Mouse (Mus musculus) stomach, embryonic 15.5 days (tissue): ENCODE results near the gene Tln2. TPM values are rescaled to one million over a fixed set of nuclear protein-coding genes. Genes with fewer than 3 reads are reported as not detected.

Experiments
- ATAC-seq: fragments of 200-750 bp; cut with Nextera tagmentation; 2 replicates; pipeline ENCODE4 v1.8.0; 2017; ENCODE audit warnings: low read depth, moderate number of reproducible peaks, moderate TSS enrichment; ENCODE audit not compliant: insufficient read depth, low FRiP score
- H3K27ac ChIP-seq: fragments of 300-500 bp; sonication (generic); 2 replicates; pipeline ENCODE4 v1.5.1; 2015; ENCODE audit warnings: mild to moderate bottlenecking, inconsistent platforms
- H3K27me3 ChIP-seq: fragments of 300-500 bp; sonication (generic); replicated peaks from 2 replicates; pipeline ENCODE4 v1.6.1; 2015; ENCODE audit warnings: inconsistent platforms
- H3K36me3 ChIP-seq: fragments of 300-500 bp; sonication (generic); 2 replicates; pipeline ENCODE4 v1.6.1; 2015; ENCODE audit warnings: inconsistent platforms
- H3K4me1 ChIP-seq: fragments of 300-500 bp; sonication (generic); 2 replicates; pipeline ENCODE4 v1.6.1; 2015; ENCODE audit warnings: inconsistent platforms
- H3K4me2 ChIP-seq: fragments of 300-500 bp; sonication (generic); 2 replicates; pipeline ENCODE4 v1.6.1; 2015; ENCODE audit warnings: mild to moderate bottlenecking, inconsistent platforms
- H3K4me3 ChIP-seq: fragments of 300-500 bp; sonication (generic); replicated peaks from 2 replicates; pipeline ENCODE4 v1.5.1; 2015; ENCODE audit warnings: inconsistent platforms
- H3K9ac ChIP-seq: fragments of 300-500 bp; sonication (generic); 2 replicates; pipeline ENCODE4 v1.6.1; 2015; ENCODE audit warnings: inconsistent platforms
- H3K9me3 ChIP-seq: fragments of 300-500 bp; sonication (generic); 2 replicates; pipeline ENCODE4 v1.6.1; 2016; ENCODE audit warnings: inconsistent platforms
- WGBS: fragments of 180-500 bp; shearing (Covaris S2); methylation state at CpG from one replicate; pipeline ENCODE4 v1.1.7; 2015; 5-methylcytosine and 5-hydroxymethylcytosine counted together
- polyA plus RNA-seq: library from polyadenylated mRNA; unstranded; fragments of >200 nt; fragmentation: Nextera tagmentation; extraction: Ambion mirVana; gene quantifications from 2 replicates; pipeline ENCODE4 v1.2.1, GENCODE M21; 2015

Gene Tln2
- polyA plus RNA-seq, 1 experiment from 2014 or later: 32.6 TPM

GRCm38 (mm10) chr9:67331281-67331680 is 228.2 kb downstream of the Tln2 start:
- ATAC-seq: no peak
- Histone ChIP-seq H3K27ac (no peak overlapping the region), H3K9me3 (no peaks in the 10 kb centered on the region), H3K4me3 (no peak overlapping the region), H3K4me1 (no peaks in the 10 kb centered on the region), H3K36me3 (0 out of 2 replicates have a peak, but pooled peaks cover 3% of the 10 kb centered on the region), H3K27me3 (no peaks in the 10 kb centered on the region), H3K9ac (no peak overlapping the region), H3K4me2 (no peak overlapping the region)
- 80% methylated on average over 3 of the region's 3 CpGs for WGBS

GRCm38 (mm10) chr9:67328451-67328850 is 231.1 kb downstream of the Tln2 start:
- 73% methylated on average over 3 of the region's 3 CpGs for WGBS

GRCm38 (mm10) chr9:67321886-67322285 is 237.6 kb downstream of the Tln2 start:
- H3K9me3 ChIP-seq: no peaks in the 10 kb centered on the region
- H3K27ac ChIP-seq: no peak overlapping the region
- no peaks in the 10 kb centered on the region for H3K36me3 ChIP-seq
- 89% methylated on average over 6 of the region's 6 CpGs for WGBS
- no peak overlapping the region for H3K4me3 ChIP-seq
- H3K4me2 ChIP-seq: no peak overlapping the region
- no peak for ATAC-seq
- no peaks in the 10 kb centered on the region for H3K27me3 ChIP-seq
- no peaks in the 10 kb centered on the region for H3K4me1 ChIP-seq
- H3K9ac ChIP-seq: no peak overlapping the region

More at GRCm38 (mm10) chr9:67328451-67328850, 231.1 kb downstream of the Tln2 start:
- no peak for ATAC-seq
- Histone ChIP-seq H3K36me3 (0 out of 2 replicates have a peak, but pooled peaks cover 3% of the 10 kb centered on the region), H3K27ac (no peak overlapping the region), H3K9ac (no peak overlapping the region), H3K9me3 (no peaks in the 10 kb centered on the region), H3K4me2 (no peak overlapping the region), H3K27me3 (no peaks in the 10 kb centered on the region), H3K4me3 (no peak overlapping the region), H3K4me1 (no peaks in the 10 kb centered on the region)

GRCm38 (mm10) chr9:67315356-67315755 is 244.1 kb downstream of the Tln2 start:
- Histone ChIP-seq H3K4me3 (no peak overlapping the region), H3K27me3 (no peaks in the 10 kb centered on the region), H3K27ac (no peak overlapping the region), H3K9ac (no peak overlapping the region), H3K4me2 (no peak overlapping the region), H3K9me3 (no peaks in the 10 kb centered on the region), H3K4me1 (no peaks in the 10 kb centered on the region), H3K36me3 (no peaks in the 10 kb centered on the region)
- ATAC-seq: no peak
- WGBS: 9% methylated on average over 3 of the region's 3 CpGs

GRCm38 (mm10) chr9:67304992-67305391 is 254.5 kb downstream of the Tln2 start:
- no peak overlapping the region for H3K4me3 ChIP-seq
- H3K9ac ChIP-seq: no peak overlapping the region
- 87% methylated on average over 6 of the region's 6 CpGs for WGBS
- H3K4me2 ChIP-seq: no peak overlapping the region
- H3K27me3 ChIP-seq: no peaks in the 10 kb centered on the region
- ATAC-seq: no peak
- no peaks in the 10 kb centered on the region for H3K36me3 ChIP-seq
- H3K27ac ChIP-seq: no peak overlapping the region
- H3K4me1 ChIP-seq: 0 out of 2 replicates have a peak, but pooled peaks cover 7% of the 10 kb centered on the region
- no peaks in the 10 kb centered on the region for H3K9me3 ChIP-seq

GRCm38 (mm10) chr9:67303986-67304385 is 255.5 kb downstream of the Tln2 start:
- H3K9ac ChIP-seq: no peak overlapping the region
- no peak overlapping the region for H3K4me3 ChIP-seq
- H3K27me3 ChIP-seq: no peaks in the 10 kb centered on the region
- H3K36me3 ChIP-seq: no peaks in the 10 kb centered on the region
- no peak for ATAC-seq
- H3K4me1 ChIP-seq: 0 out of 2 replicates have a peak, but pooled peaks cover 7% of the 10 kb centered on the region
- no peak overlapping the region for H3K27ac ChIP-seq
- no peaks in the 10 kb centered on the region for H3K9me3 ChIP-seq
- no peak overlapping the region for H3K4me2 ChIP-seq

- no peak for ATAC-seq
- H3K36me3 ChIP-seq: no peaks in the 10 kb centered on the region
- 0 out of 2 replicates have a peak, but pooled peaks cover 7% of the 10 kb centered on the region for H3K4me1 ChIP-seq
- no peak overlapping the region for H3K9ac ChIP-seq
- H3K9me3 ChIP-seq: no peaks in the 10 kb centered on the region
- H3K27me3 ChIP-seq: no peaks in the 10 kb centered on the region
- no peak overlapping the region for H3K4me3 ChIP-seq
- no peak overlapping the region for H3K27ac ChIP-seq
- no peak overlapping the region for H3K4me2 ChIP-seq
These were observed 256.5 kb downstream of the Tln2 start for GRCm38 (mm10) chr9:67303038-67303437.

GRCm38 (mm10) chr9:67302386-67302989 is 257.0 kb downstream of the Tln2 start:
- Histone ChIP-seq H3K36me3 (no peaks in the 10 kb centered on the region), H3K9ac (no peak overlapping the region), H3K27ac (no peak overlapping the region), H3K4me3 (no peak overlapping the region), H3K4me1 (0 out of 2 replicates have a peak, but pooled peaks cover 7% of the 10 kb centered on the region), H3K27me3 (no peaks in the 10 kb centered on the region), H3K9me3 (no peaks in the 10 kb centered on the region), H3K4me2 (no peak overlapping the region)
- WGBS: 91% methylated on average over 10 of the region's 10 CpGs
- no peak for ATAC-seq

GRCm38 (mm10) chr9:67301571-67301970 is 257.9 kb downstream of the Tln2 start:
- ATAC-seq: no peak
- Histone ChIP-seq H3K4me2 (no peak overlapping the region), H3K27me3 (no peaks in the 10 kb centered on the region), H3K27ac (no peak overlapping the region), H3K4me1 (0 out of 2 replicates have a peak, but pooled peaks cover 7% of the 10 kb centered on the region), H3K36me3 (no peaks in the 10 kb centered on the region), H3K4me3 (no peak overlapping the region), H3K9ac (no peak overlapping the region), H3K9me3 (no peaks in the 10 kb centered on the region)
- WGBS: 80% methylated on average over 2 of the region's 2 CpGs

- Histone ChIP-seq H3K4me3 (no peak overlapping the region), H3K27me3 (no peaks in the 10 kb centered on the region), H3K36me3 (0 out of 2 replicates have a peak, but pooled peaks cover under 1% of the 10 kb centered on the region), H3K4me2 (no peak overlapping the region), H3K27ac (no peak overlapping the region), H3K9ac (no peak overlapping the region), H3K9me3 (no peaks in the 10 kb centered on the region), H3K4me1 (0 out of 2 replicates have a peak, but pooled peaks cover 7% of the 10 kb centered on the region)
- no peak for ATAC-seq
- 49% methylated on average over 5 of the region's 5 CpGs for WGBS
These were observed 258.7 kb downstream of the Tln2 start for GRCm38 (mm10) chr9:67300769-67301168.

- 0 out of 2 replicates have a peak, but pooled peaks cover 7% of the 10 kb centered on the region for H3K4me1 ChIP-seq
- 0 out of 2 replicates have a peak, but pooled peaks cover 4% of the 10 kb centered on the region for H3K36me3 ChIP-seq
- no peaks in the 10 kb centered on the region for H3K9me3 ChIP-seq
- no peak overlapping the region for H3K4me2 ChIP-seq
- no peak overlapping the region for H3K4me3 ChIP-seq
- H3K27me3 ChIP-seq: no peaks in the 10 kb centered on the region
- 32% methylated on average over 3 of the region's 3 CpGs for WGBS
- no peak for ATAC-seq
- no peak overlapping the region for H3K27ac ChIP-seq
- no peak overlapping the region for H3K9ac ChIP-seq
These were observed 259.2 kb downstream of the Tln2 start for GRCm38 (mm10) chr9:67300346-67300745.

GRCm38 (mm10) chr9:67299164-67299563 is 260.3 kb downstream of the Tln2 start:
- no peak for ATAC-seq
- no peak overlapping the region for H3K4me2 ChIP-seq
- 81% methylated on average over 6 of the region's 6 CpGs for WGBS
- H3K27ac ChIP-seq: no peak overlapping the region
- H3K4me3 ChIP-seq: no peak overlapping the region
- 0 out of 2 replicates have a peak, but pooled peaks cover 6% of the 10 kb centered on the region for H3K36me3 ChIP-seq
- no peak overlapping the region for H3K9ac ChIP-seq
- H3K27me3 ChIP-seq: no peaks in the 10 kb centered on the region
- H3K9me3 ChIP-seq: no peaks in the 10 kb centered on the region
- H3K4me1 ChIP-seq: 0 out of 2 replicates have a peak, but pooled peaks cover 7% of the 10 kb centered on the region
